Mouse (Mus musculus) embryonic fibroblast, embryonic 13.5 days (primary cell): ENCODE measurements at regions not wholly inside any gene's neighbourhood (a gene's known extent, or its start where the extent isn't known, plus 50 kb on each side); places are given as distances from the start of the nearest gene placed in this dataset.

Source experiments
- H3K27ac ChIP-seq: 2 replicates; pipeline ENCODE4 v1.5.1; 2012; ENCODE audit warnings: low read length, control low read depth, inconsistent platforms; ENCODE audit not compliant: insufficient read depth
- H3K4me1 ChIP-seq: 2 replicates; pipeline ENCODE4 v1.6.1; 2011; ENCODE audit warnings: low read length; ENCODE audit not compliant: control insufficient read depth, insufficient read depth
- H3K4me3 ChIP-seq: 2 replicates; pipeline ENCODE4 v1.5.1; 2011; ENCODE audit warnings: mild to moderate bottlenecking, control low read depth, low read length; ENCODE audit not compliant: insufficient read depth
- CTCF ChIP-seq: IDR thresholded peaks from 2 replicates; pipeline ENCODE4 v1.5.1; 2011; ENCODE audit warnings: mild to moderate bottlenecking, control low read depth, low read length, moderate library complexity, borderline replicate concordance; ENCODE audit not compliant: insufficient read depth
- POLR2A ChIP-seq: IDR thresholded peaks from 2 replicates; pipeline ENCODE4 v1.6.1; 2011; ENCODE audit warnings: low read depth, mild to moderate bottlenecking, control low read depth, low read length, moderate library complexity

DNA sequence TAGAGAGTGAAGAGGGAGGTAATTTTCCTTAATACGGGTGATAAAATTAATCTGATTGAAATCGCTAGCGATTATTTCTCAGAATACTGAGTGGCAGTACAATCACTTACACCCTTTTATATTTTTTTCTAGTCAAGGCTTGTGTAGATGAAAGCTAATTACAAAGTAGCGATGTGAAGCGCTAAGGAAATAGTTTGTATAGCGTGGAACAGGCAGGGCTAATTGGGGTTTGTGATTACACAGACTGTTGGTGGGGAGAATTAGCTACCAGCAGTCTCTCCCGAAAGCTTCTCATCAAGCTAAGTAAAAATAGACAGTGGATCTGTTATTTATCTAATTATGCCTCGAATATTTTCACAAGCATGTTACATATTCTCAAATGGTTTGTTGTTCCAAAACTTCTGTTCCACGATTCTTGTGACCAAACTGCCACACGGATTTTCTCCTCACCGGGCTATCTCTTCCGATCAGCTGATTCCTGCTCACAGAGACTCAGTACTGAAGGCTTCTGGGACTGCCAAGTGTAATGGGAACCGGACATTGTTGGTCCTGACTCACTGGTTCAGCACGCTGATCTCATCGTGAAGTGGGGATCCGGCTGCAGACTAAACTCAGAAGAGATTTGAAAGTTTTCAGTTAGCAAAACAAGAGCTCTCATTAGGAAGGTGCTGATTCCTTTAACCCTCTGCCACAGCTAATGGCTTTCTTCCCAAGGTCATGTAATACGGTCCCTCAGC lies 162.5 kb downstream of the Tmem182 start:
- no peak overlapping the region; the same call in 1 of the 2 replicates for H3K27ac ChIP-seq
- TF ChIP-seq CTCF, result no peak
- TF ChIP-seq POLR2A, result no peak
- H3K4me3 ChIP-seq, result no peak overlapping the region
- H3K4me1 ChIP-seq, result no peaks in the 10 kb centered on the region

- no peaks in the 10 kb centered on the region for H3K4me1 ChIP-seq
- no peak for TF ChIP-seq POLR2A
- no peak for TF ChIP-seq CTCF
Observed at GRCm38 (mm10) chr1:40983762-40984161, 178.4 kb downstream of the Tmem182 start.

DNA sequence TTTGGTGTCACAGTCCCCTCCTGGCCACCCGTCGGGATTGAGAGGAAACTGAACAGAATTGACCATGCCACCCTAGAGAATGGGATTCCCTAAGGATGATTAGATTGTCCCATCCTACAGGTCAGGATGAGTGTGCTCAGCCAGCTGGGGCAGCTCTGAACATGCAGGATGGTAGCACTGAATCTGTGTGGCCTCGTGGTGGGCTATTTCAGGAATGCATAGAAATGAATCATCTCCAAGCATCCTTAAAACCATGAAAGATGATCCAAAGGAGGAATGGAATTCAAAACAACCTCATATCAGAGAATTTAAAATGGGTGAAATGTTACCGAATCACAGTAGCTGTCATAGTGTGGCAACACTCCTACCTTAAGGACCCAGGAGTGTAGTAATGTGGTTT lies 187.9 kb downstream of the Tmem182 start:
- TF ChIP-seq CTCF (no peak), POLR2A (no peak)
- no peak overlapping the region for H3K27ac ChIP-seq
- no peaks in the 10 kb centered on the region for H3K4me1 ChIP-seq
- no peak overlapping the region for H3K4me3 ChIP-seq

More at GRCm38 (mm10) chr1:40983762-40984161, 178.4 kb downstream of the Tmem182 start:
- H3K4me3 ChIP-seq, result no peak overlapping the region
- H3K27ac ChIP-seq, result no peak overlapping the region

- Histone ChIP-seq H3K27ac (no peak overlapping the region), H3K4me1 (no peaks in the 10 kb centered on the region)
Observed at GRCm38 (mm10) chr1:41001154-41001949, 196.0 kb downstream of the Tmem182 start.

DNA sequence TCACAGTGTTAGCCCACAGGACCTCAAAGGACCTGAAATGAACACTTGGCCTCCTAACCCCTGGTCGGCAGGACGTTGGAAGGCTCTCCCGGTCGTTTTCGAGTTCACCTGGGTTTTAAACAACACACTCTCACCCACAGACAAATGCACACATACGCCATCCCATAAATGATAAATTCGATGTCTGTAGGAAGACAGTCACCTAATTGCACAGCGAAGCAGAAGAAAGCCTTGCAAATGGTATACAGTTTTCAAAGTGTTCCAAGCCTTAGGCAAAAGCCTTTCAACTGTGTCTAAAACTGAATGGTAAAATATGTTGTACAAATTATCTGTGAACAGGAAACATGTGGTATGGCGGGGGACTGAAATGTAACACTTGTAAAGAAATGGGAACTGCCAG lies 196.6 kb downstream of the Tmem182 start:
- TF ChIP-seq POLR2A, result no peak
- TF ChIP-seq CTCF, result no peak
- H3K27ac ChIP-seq, result no peak overlapping the region
- H3K4me3 ChIP-seq, result no peak overlapping the region
- H3K4me1 ChIP-seq, result no peaks in the 10 kb centered on the region

More at GRCm38 (mm10) chr1:41001154-41001949, 196.0 kb downstream of the Tmem182 start:
- H3K4me3 ChIP-seq, result no peak overlapping the region
- TF ChIP-seq POLR2A (no peak), CTCF (peak; percentile 80)

GRCm38 (mm10) chr1:41026943-41027342 lies 221.5 kb downstream of the Tmem182 start:
- Histone ChIP-seq H3K4me1 (no peaks in the 10 kb centered on the region), H3K27ac (no peak overlapping the region; the same call in 1 of the 2 replicates), H3K4me3 (no peak overlapping the region)
- no peak for TF ChIP-seq CTCF
- TF ChIP-seq POLR2A, result no peak

DNA sequence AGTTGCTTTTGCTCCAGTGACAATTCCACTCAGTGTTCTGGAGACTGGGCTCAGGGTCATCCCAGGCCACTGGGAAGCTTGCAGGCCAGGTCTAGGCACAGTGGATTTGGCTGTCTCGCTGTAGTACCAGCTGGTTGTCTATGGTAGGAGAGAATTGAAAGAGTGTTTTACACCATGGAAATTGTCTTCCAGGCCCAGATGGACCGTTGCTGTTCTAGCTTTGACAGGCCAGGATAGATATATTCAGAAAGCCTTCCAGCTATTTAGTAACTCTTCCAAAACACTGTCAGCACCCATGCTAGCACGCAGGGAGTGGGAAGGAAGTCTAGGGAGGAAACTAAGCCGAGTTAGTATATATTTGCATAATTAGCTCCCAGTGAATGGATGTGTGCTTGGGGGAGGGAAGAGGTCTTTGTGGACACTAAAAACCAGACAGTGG lies 222.2 kb downstream of the Tmem182 start:
- no peak overlapping the region for H3K27ac ChIP-seq
- no peak for TF ChIP-seq CTCF
- TF ChIP-seq POLR2A, result no peak
- H3K4me3 ChIP-seq, result no peak overlapping the region
- H3K4me1 ChIP-seq, result no peaks in the 10 kb centered on the region

DNA sequence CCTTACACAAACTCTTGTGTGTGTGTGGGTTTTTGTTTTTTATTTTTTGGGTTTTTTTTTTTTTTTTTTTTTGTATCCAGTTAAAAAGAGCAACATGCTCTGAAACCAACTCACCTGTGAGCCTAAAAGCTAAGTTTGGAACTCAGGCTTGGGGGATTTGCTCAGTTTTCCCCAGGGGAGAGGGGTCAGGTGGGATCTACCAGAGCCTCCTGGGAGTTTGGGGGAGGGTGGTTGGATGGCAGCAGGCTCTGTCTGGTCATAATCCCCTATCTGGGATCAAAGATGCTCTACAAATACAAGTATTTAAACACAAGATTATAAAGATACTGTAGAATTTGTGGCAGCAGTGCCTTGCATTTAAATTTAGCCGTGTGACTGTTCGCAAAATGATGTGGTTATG lies 222.6 kb downstream of the Tmem182 start:
- Histone ChIP-seq H3K4me3 (no peak overlapping the region), H3K27ac (no peak overlapping the region), H3K4me1 (no peaks in the 10 kb centered on the region)
- no peak for TF ChIP-seq CTCF
- no peak for TF ChIP-seq POLR2A

DNA sequence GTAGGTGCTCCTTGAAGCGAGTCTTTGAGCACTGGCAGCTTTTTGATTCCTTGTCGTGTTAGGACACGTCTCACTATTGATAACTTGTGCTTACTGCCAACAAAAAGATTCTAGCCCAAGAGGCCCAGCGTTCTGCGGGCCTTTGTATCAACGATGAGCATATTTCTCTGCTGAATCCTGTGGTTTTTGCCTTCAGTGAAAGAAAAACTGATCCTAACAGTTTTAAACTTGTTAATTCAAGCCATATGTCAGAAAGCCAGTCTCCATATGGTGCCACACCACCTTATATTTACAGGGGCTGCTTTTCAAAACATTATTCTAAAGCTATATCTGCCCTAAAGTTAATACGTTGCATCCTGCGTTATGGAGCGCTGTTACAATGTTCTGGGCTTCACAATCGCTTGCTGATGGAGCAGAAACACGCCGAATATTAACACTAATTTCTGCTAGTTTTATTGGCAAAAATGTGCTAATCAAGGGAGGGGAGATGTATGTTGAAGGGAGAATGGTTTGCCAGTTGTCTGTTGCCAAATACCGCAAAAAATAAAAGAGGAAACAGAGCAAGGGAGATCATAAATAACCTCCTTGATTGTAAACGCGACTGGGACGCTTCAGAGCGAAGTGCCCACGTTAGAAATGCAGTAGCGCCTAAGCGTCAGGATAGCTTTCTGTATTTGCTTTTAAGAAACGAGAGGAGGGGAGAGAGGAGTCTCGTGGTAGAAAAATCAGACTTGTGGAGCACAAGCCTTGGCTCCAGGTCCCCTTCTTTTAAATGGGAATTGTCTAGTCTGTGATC lies 229.9 kb downstream of the Tmem182 start:
- Histone ChIP-seq H3K4me3 (no peak overlapping the region), H3K4me1 (peaks cover 5% of the 10 kb centered on the region; the same call in 1 of the 2 replicates), H3K27ac (peak overlapping the region; percentile 77)
- TF ChIP-seq CTCF (no peak), POLR2A (no peak)

- no peak overlapping the region for H3K27ac ChIP-seq
- H3K4me1 ChIP-seq, result peaks cover 5% of the 10 kb centered on the region; the same call in 1 of the 2 replicates
- TF ChIP-seq POLR2A, result no peak
- H3K4me3 ChIP-seq, result no peak overlapping the region
Observed at GRCm38 (mm10) chr1:41036940-41037339, 231.5 kb downstream of the Tmem182 start.
